Mouse (Mus musculus): Measurements from ENCODE around the gene Wipi2.

Wipi2 gene

GRCm38 (mm10) chr5:142627398-142627797 lies at the start of gene Wipi2:
TSS of gene Wipi2 (plus strand) at chr5:142627698.
- no peak for DNase-seq

- no peak for DNase-seq
Measured at GRCm38 (mm10) chr5:142578192-142578591, 49.3 kb upstream of the Wipi2 start.

GRCm38 (mm10) chr5:142581517-142581916 lies 46.0 kb upstream of the Wipi2 start:
- peak; percentile 50 for DNase-seq

- no peak for DNase-seq
Measured at GRCm38 (mm10) chr5:142583616-142584126, 43.8 kb upstream of the Wipi2 start.

- no peak for DNase-seq
Measured at GRCm38 (mm10) chr5:142590953-142591616, 36.4 kb upstream of the Wipi2 start.

GRCm38 (mm10) chr5:142595698-142596097 lies 31.8 kb upstream of the Wipi2 start:
- no peak for DNase-seq

- no peak for DNase-seq
Measured at GRCm38 (mm10) chr5:142596723-142597122, 30.8 kb upstream of the Wipi2 start.

- DNase-seq = peak; percentile 49
Measured at GRCm38 (mm10) chr5:142597648-142598390, 29.7 kb upstream of the Wipi2 start.

GRCm38 (mm10) chr5:142604379-142604778 lies 23.1 kb upstream of the Wipi2 start:
- no peak for DNase-seq

- DNase-seq = no peak
Measured at GRCm38 (mm10) chr5:142605288-142605687, 22.2 kb upstream of the Wipi2 start.

- peak; percentile 46 for DNase-seq
Measured at GRCm38 (mm10) chr5:142608259-142608988, 19.1 kb upstream of the Wipi2 start, which contains the start of gene Mmd2. TSS of gene Mmd2 (minus strand) at chr5:142608800.

GRCm38 (mm10) chr5:142608989-142609325 lies 18.5 kb upstream of the Wipi2 start:
- DNase-seq = no peak

GRCm38 (mm10) chr5:142610362-142610761 lies 17.1 kb upstream of the Wipi2 start:
- DNase-seq = no peak

- DNase-seq = no peak
Measured at GRCm38 (mm10) chr5:142614513-142614912, 13.0 kb upstream of the Wipi2 start.

GRCm38 (mm10) chr5:142615638-142616037 lies 11.9 kb upstream of the Wipi2 start:
- no peak for DNase-seq

GRCm38 (mm10) chr5:142616326-142616725 lies 11.2 kb upstream of the Wipi2 start:
- DNase-seq = no peak

- DNase-seq = peak; percentile 54
Measured at GRCm38 (mm10) chr5:142619866-142620265, 7.6 kb upstream of the Wipi2 start.

GRCm38 (mm10) chr5:142621421-142621820 lies 6.1 kb upstream of the Wipi2 start:
- DNase-seq = no peak

- DNase-seq = no peak
Measured at GRCm38 (mm10) chr5:142622134-142622533, 5.4 kb upstream of the Wipi2 start.

GRCm38 (mm10) chr5:142623080-142623479 lies 4.4 kb upstream of the Wipi2 start:
- no peak for DNase-seq

GRCm38 (mm10) chr5:142628726-142629662 lies 1.5 kb downstream of the Wipi2 start:
- peak; percentile 98 for DNase-seq

- DNase-seq = no peak
Measured at GRCm38 (mm10) chr5:142629663-142630025, 2.1 kb downstream of the Wipi2 start.
